ENCODE assay signal across 11 mouse cellular contexts in genomic region chr10:4604527-4605209, GRCm38 (mm10).
"Had no signal": no experiment of that assay in that cellular context is flagged by ENCODE, and none has a peak within 500 bp of the region (broad histone marks: within the 10 kb centered on the region; RNA-seq: fewer than 3 reads in every experiment).

No protein-coding gene starts in this region.

- H3K4me2 ChIP-seq: limb, embryonic 13.5 days; midbrain, embryonic 13.5 days had no signal

- H3K9me3 ChIP-seq: limb, embryonic 13.5 days; midbrain, embryonic 13.5 days had no signal

- H3K9ac ChIP-seq: limb, embryonic 13.5 days; midbrain, embryonic 13.5 days had no signal

- H3K4me3 ChIP-seq: limb, embryonic 13.5 days; midbrain, embryonic 13.5 days had no signal

- H3K36me3 ChIP-seq: limb, embryonic 13.5 days; midbrain, embryonic 13.5 days had no signal

- H3K4me1 ChIP-seq: limb, embryonic 13.5 days; midbrain, embryonic 13.5 days had no signal

- H3K27ac ChIP-seq: kidney, postnatal 0 days; limb, embryonic 13.5 days; midbrain, embryonic 13.5 days had no signal

- DNase-seq: kidney, adult 8-10 months; kidney, postnatal 36 days; lung, adult 2 months; lung, postnatal 36 days; right cerebral cortex, postnatal 14 days; thymus, postnatal 36 days had no signal

- H3K27me3 ChIP-seq: limb, embryonic 13.5 days; midbrain, embryonic 13.5 days had no signal

- ATAC-seq: intestine, embryonic 16.5 days; lung, postnatal 0 days; midbrain, embryonic 13.5 days had no signal
